Mouse (Mus musculus) olfactory bulb, adult 2 months (tissue): ENCODE data around the gene Prkcz.

ENCODE experiments used
- CTCF ChIP-seq: fragments of 200-500 bp; IDR thresholded peaks from 2 replicates; pipeline ENCODE4 v1.5.1; 2012; ENCODE audit warnings: low read depth, mild to moderate bottlenecking, low read length, moderate library complexity; ENCODE audit not compliant: insufficient read depth
- POLR2A ChIP-seq: fragments of 200-500 bp; IDR thresholded peaks from 2 replicates; pipeline ENCODE4 v1.6.1; 2012; ENCODE audit warnings: mild to moderate bottlenecking, low read depth, low read length, moderate library complexity; ENCODE audit not compliant: insufficient read depth

- TF ChIP-seq POLR2A (no peak), CTCF (no peak)
Observed at GRCm38 (mm10) chr4:155274451-155274850, 86.7 kb downstream of the Prkcz start.
